Mouse (Mus musculus) olfactory bulb, adult 2 months (tissue): ENCODE data around the gene Mkrn1. TPM values are rescaled to one million over a fixed set of nuclear protein-coding genes. Genes with fewer than 3 reads are reported as not detected.

Experiments used
- H3K27ac ChIP-seq: fragments of 200-500 bp; 2 replicates; pipeline ENCODE4 v1.5.1; 2012; ENCODE audit warnings: low read depth, low read length; ENCODE audit not compliant: insufficient read depth
- H3K4me1 ChIP-seq: fragments of 200-500 bp; 2 replicates; pipeline ENCODE4 v1.6.1; 2012; ENCODE audit warnings: low read length; ENCODE audit not compliant: control insufficient read depth, insufficient read depth
- H3K4me3 ChIP-seq: fragments of 200-500 bp; 2 replicates; pipeline ENCODE4 v1.5.1; 2012; ENCODE audit warnings: mild to moderate bottlenecking, low read depth, low read length, moderate library complexity; ENCODE audit not compliant: insufficient read depth
- CTCF ChIP-seq: fragments of 200-500 bp; IDR thresholded peaks from 2 replicates; pipeline ENCODE4 v1.5.1; 2012; ENCODE audit warnings: low read depth, mild to moderate bottlenecking, low read length, moderate library complexity; ENCODE audit not compliant: insufficient read depth
- POLR2A ChIP-seq: fragments of 200-500 bp; IDR thresholded peaks from 2 replicates; pipeline ENCODE4 v1.6.1; 2012; ENCODE audit warnings: mild to moderate bottlenecking, low read depth, low read length, moderate library complexity; ENCODE audit not compliant: insufficient read depth
- WGBS: fragments of 180-500 bp; shearing (Covaris S2); methylation state at CpG from one replicate; pipeline ENCODE4 v1.1.7; 2018; 5-methylcytosine and 5-hydroxymethylcytosine counted together
- polyA plus RNA-seq: library from polyadenylated mRNA; stranded (reverse); fragments of >200 nt; gene quantifications from 2 replicates; pipeline ENCODE4 v1.2.4, GENCODE M21; 2012; ENCODE audit warnings: low replicate concordance; ENCODE audit not compliant: missing spikeins, insufficient read depth, insufficient read length

Mkrn1 gene
- polyA plus RNA-seq, 1 experiment: not detected

- WGBS: 97% methylated on average over 2 of the region's 2 CpGs
- Histone ChIP-seq H3K27ac (no peak overlapping the region), H3K4me1 (no peaks in the 10 kb centered on the region), H3K4me3 (no peak overlapping the region)
- no peak for TF ChIP-seq CTCF
- no peak for TF ChIP-seq POLR2A
These were observed 14.0 kb upstream of the Mkrn1 start for GRCm38 (mm10) chr6:39434111-39434885.

GRCm38 (mm10) chr6:39433701-39434100 lies 13.4 kb upstream of the Mkrn1 start:
- TF ChIP-seq POLR2A: no peak
- no peak for TF ChIP-seq CTCF
- H3K4me1 ChIP-seq: no peaks in the 10 kb centered on the region
- H3K4me3 ChIP-seq: no peak overlapping the region
- H3K27ac ChIP-seq: no peak overlapping the region

GRCm38 (mm10) chr6:39433174-39433573 lies 12.9 kb upstream of the Mkrn1 start:
- no peak overlapping the region for H3K27ac ChIP-seq
- no peaks in the 10 kb centered on the region for H3K4me1 ChIP-seq
- TF ChIP-seq POLR2A (no peak), CTCF (no peak)
- H3K4me3 ChIP-seq: no peak overlapping the region
- 90% methylated on average over 4 of the region's 4 CpGs for WGBS

- TF ChIP-seq POLR2A (no peak), CTCF (no peak)
- 78% methylated on average over 11 of the region's 11 CpGs for WGBS
- Histone ChIP-seq H3K27ac (no peak overlapping the region), H3K4me1 (no peaks in the 10 kb centered on the region), H3K4me3 (no peak overlapping the region)
These were observed 10.5 kb upstream of the Mkrn1 start for GRCm38 (mm10) chr6:39430722-39431121.

GRCm38 (mm10) chr6:39429007-39429788 lies 8.9 kb upstream of the Mkrn1 start:
- no peak for TF ChIP-seq POLR2A
- TF ChIP-seq CTCF: no peak
- Histone ChIP-seq H3K4me1 (no peaks in the 10 kb centered on the region), H3K4me3 (no peak overlapping the region), H3K27ac (no peak overlapping the region)
- 64% methylated on average over 6 of the region's 6 CpGs for WGBS

GRCm38 (mm10) chr6:39427276-39428003 lies 7.2 kb upstream of the Mkrn1 start:
- Histone ChIP-seq H3K4me3 (no peak overlapping the region), H3K4me1 (no peaks in the 10 kb centered on the region), H3K27ac (no peak overlapping the region)
- TF ChIP-seq CTCF (no peak), POLR2A (no peak)
- WGBS: 87% methylated on average over 4 of the region's 4 CpGs

- Histone ChIP-seq H3K4me3 (no peak overlapping the region), H3K4me1 (no peaks in the 10 kb centered on the region), H3K27ac (no peak overlapping the region)
- WGBS: 91% methylated on average over 4 of the region's 4 CpGs
- TF ChIP-seq POLR2A (no peak), CTCF (no peak)
These were observed 6.5 kb upstream of the Mkrn1 start for GRCm38 (mm10) chr6:39426725-39427124.

- Histone ChIP-seq H3K4me3 (no peak overlapping the region), H3K4me1 (peaks cover 3% of the 10 kb centered on the region; the same call in 1 of the 2 replicates), H3K27ac (no peak overlapping the region)
- WGBS: 92% methylated on average over 2 of the region's 2 CpGs
- TF ChIP-seq CTCF: no peak
- no peak for TF ChIP-seq POLR2A
These were observed 4.9 kb upstream of the Mkrn1 start for GRCm38 (mm10) chr6:39425181-39425580.
